Mouse (Mus musculus) layer of hippocampus, adult 11-12 months (tissue): Measurements from ENCODE around the gene Pde10a.

Source experiments
- DNase-seq: peaks from one replicate; pipeline ENCODE4 v3.0.0; 2022; ENCODE audit warnings: low spot score

Pde10a gene

DNA sequence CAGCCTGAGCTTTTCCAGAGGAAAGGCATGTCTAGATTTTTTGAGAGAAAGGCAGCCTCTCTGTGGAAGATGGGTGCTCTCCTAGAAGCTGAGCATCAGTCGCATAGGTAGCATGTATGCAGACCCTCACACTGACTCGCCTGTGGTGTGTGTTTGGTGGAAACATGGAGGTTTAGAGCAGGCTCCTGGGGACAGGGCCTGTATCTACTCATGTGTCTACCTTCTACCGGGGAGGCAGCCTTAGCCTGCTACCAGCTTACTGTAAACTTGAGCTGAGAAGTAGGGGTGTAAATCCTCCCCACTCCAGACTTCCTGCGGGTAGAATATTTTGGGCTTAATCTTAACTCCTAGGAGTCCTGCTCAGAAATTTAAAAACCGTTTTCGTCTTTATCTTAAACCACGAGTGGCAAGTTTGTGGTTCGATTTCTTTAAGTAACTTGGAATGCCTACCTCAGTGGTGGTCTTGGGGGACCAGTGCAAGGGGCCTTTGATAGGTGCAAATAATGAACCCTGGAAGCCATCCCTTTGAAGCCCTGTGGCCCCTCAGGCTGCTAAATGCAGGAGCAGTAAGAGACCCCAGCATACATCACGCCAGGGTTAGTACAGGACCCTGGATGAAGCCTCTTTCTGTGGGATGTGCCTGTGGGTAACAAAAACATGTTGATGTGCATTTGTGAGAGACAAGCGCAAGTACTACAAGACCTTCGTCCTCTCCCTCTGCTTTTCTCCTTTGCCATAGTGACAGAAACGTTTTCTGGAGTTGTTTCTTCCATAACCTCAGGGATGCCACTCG, 367.2 kb downstream of the Pde10a start:
- DNase-seq, result no peak

DNA sequence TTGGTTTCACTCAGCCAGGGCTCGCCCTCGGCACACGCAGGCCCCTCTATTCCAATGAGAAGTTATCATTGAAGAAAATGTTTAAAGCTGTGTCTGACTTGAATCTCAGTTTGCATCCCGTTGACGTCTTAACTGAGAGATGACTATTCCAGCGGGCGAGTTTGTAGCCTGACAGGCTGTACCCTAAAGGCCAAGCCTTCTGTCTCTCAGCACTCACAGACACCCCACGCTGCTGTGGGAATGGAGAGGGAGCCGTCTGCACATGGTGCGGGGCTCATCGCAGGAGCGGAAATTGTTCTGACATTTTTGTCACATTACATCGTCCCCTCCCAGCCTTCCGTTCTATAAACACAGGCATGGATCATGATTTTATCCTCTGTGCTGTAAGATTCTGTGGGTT, 370.8 kb downstream of the Pde10a start:
- no peak for DNase-seq

DNA sequence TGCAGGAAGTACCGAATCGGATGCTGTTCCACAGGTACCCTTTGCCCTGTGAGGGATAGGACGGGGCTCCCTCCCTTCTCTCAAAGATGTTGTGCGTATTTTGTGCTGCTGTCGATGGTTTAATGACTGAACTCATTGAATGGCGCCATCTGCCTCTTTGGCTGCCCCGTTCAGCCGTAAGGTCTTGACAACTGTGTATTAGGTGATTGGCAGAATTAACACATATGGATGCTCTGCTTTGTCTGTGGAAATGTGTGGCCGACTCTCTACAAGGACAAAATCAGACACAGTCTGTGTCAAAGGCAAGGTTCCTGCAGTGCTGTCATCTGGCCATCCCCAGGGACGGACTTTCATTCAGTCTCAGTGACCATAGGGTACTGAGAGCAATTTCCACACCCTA, 372.6 kb downstream of the Pde10a start:
- DNase-seq, result no peak

DNA sequence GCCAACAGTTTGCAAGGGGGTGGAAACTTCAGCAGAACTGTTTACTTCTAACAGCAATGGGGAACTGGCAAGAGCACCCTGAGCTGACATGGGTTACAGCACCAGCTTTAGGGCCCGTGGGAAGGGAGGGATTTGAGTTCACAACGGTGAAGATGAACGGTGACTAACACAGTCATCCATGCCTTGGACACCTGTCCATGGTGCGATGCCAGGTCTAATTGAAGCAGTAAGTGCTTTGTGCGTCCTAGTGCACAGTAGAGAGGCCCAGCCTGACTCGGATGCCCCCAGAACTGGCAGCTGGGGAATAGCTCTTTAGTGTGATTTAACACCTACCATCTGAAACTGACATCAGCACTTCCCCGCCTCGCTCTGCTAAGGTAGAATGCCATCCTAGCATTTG, 373.0 kb downstream of the Pde10a start:
- no peak for DNase-seq

DNA sequence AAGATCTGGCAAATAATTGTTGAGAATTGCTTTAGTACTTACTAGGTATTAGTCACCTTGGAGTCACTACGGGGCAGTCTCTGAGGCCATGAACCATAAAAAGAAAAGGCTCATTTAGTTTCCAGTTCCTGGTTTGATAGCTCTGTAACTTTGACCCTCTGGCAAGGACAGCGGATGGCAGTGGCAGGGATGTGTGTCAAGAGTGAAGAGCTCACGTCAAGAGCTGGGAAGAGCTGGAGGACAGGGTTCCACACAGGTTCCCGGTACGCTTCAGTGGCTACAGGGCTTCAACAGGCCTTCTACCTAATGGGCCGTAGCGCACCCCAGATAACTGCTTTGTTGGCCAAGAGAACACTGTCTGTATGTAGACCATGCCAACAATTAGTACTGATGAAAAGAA, 374.0 kb downstream of the Pde10a start:
- no peak for DNase-seq

DNA sequence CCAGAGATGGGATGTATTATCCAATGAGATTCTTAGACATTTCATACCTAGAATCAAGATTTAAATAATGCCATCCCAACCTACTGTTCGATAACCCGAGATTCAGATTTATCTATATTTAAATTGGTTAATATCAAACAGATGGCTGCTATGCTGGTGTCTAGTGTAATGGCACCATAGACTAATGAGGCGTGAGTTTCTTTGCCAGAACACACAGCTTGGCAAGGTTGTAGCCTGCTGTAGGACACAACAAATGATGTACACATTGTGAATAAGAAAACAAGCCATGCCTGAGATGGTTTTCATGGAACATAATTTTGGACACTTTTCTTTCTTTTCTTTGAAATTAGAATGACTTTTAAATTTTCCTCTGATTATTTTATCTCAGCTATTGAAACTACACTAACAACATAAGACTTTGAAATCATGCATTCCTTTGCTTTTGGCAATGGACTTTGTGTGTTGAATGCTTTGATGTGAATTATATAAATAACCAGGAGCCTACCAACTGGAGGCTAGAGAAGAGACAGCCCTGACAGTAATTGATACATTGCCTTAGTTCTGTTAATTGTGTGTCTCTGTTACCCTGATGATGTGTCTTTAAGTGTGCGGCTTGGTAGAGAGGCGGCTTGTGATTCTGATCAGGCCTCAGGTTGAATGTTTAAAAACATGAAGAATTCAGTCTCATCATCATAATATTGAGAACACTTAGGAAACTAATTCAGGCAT, 378.5 kb downstream of the Pde10a start:
- DNase-seq, result no peak

DNA sequence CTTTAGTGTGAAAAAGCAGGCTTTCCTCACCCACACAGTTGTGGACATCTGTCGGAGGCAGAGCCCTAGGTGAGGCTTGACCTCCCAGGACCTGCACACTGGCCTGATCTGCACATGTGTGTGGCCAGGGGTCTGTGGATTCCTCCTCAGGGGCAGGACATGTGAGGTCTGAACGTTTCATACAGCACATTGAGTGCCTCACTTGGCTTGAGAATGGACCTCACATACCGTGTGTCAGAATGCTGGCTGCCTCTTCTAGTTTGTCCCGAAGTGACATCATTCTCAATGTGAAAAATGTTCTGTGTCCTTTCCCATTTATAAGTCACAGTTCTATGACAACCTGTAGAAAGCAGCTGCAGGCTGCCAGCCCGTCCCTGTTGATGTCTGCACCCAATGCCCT, 385.4 kb downstream of the Pde10a start:
- DNase-seq, result no peak

DNA sequence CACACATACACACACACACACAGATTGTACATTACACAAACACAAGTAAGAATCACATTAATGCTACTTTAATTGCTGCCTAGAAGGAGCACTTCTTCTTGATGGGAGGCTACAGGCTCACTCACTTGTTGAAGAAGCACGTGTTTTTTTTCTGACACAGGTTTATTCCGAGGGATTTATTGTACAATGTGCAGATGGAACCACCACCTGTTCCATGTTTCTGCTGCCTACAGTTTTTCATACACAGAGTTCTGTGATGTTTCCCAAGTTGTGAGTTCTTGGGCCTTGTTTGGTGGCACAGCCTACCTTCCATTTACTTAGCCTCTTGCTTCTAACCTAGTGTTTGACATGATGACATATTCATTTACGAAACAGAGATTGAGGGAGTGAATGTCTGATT, 387.8 kb downstream of the Pde10a start:
- no peak for DNase-seq

DNA sequence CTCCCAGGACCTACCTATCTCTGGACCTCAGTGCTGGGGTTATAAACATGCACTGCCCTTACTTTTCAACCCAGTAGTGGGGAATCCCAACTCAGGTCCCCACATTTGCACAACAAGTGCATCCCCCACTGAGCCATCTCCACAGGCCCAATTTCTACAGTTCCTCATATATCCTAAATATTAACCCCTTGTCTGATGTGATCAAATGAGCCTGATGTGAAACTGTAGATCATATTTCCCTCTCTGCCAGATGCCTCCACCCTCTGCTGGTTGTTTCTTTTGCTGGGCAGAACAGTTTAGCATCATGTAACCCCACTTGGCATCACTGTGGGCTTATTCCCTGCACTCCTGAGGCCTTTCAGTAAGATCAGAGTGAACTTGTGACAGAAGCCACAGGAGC, 390.5 kb downstream of the Pde10a start:
- no peak for DNase-seq

DNA sequence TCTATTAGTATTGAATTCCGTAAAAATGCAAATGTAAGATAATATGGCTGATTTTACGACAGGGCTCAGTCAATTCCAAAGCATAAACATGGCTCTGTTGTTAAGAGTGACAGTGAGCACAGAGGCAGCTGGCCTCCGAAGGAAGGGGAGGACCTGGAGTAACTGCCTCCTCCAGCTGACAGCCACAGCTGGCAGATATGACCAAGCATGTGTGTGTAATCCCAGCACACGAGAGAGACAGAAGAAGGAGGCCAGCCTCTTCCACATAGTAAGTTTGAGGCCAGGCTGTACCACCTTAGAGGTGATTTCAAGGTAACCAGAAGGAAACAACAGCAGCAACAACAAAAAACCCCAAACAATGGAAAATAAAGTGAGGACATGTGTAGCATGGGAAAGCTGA, 397.9 kb downstream of the Pde10a start:
- DNase-seq, result no peak

DNA sequence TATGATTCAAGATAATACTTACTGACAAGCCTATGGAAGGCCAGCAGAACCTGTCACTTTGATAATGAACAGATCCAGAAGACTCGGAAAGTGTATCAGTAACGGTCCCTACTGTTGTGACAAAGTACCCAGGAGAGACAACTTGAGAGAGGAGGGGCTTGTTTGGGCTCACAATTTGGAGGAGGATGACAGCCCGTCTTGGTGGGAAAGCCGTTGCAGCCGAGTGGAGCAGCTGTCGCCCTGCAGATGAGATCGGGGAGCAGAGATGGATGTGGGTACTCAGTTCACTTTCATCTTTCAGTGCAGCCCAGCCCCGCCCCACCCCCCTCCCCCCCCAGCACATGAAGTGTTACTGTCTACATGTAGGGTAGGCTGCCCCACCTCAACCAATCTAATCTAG, 398.6 kb downstream of the Pde10a start:
- DNase-seq, result no peak

DNA sequence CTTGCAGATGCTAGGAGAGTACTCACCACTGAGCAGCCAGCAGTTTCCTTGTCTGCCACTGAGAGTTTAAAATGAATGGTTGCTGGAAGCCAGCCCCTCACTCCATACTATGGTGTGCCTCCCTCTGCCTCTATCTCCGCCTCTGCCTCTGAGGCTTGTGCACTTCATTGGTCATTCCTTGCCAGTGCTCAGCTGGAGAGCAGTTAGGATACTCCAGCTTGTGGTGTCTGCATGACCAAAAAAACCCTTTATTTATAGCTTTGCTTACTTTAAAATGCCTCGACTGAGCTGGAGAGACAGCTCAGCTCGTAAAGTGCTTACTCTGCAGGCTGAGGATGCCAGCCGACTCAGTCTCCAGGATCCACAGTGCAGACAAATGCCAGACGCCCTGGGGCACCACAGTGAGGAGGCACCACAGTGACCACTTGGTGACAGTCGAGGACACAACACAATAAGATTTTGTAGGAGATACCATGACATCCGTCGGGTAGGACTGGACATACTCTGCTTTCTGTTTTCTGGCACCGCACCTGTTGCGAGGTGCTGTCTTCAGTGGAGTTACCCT, 400.7 kb downstream of the Pde10a start:
- DNase-seq, result no peak

DNA sequence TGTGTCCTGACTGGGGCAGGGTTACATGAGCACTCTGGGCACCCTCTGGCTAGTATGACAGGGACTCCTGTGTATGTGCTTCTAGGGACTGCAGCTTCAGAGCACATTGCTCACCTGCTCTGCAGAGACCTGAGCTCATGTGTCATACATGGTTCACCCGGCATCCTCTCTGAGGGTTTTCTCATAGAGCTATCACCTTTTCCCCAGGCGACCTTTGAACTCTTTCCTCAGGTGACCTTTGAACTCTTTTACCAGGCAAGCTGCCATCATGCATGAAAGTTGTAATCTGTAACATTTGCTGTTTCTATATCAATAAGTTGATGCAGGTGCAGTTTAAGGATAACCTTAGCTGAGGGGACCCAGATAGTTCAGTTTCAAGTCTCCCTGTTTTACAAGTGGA, 403.4 kb downstream of the Pde10a start:
- no peak for DNase-seq

DNA sequence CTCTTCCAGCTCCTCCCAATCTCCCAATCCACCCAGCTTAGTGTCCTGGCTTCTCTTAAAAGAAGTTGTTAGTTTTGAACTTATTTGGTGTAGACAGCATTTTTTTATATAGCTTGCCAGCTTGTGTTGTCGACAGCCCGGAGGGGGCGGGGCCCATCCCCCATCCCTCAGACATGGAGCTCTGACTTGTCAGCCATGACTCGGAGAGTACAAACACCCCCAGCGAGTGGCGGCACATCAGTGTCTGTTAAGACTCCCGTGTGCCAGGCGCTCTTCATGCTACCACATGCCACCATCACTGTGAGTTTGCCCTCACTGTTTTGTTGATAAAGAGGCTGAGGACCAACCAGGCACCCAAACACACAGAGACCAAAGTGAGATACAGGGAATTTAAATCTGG, 404.5 kb downstream of the Pde10a start:
- no peak for DNase-seq

DNA sequence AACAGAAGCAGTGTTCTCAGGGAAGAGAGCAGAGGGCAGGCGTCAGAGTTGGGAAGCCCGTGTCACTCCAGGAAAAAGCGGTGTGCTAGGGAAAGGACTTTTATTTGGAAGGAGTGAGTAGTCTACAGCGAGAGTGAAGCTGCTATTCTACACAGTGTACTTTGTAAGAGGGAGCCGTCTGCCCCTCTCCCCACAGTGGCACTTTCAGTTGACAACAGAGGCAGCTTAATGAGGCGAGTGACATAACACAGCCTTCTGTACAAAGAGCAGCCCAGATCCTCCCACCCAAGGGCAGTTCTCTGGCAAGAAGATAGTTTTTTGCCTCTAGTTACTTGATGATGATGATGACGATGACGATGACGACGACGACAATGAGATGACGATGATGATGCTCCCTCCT, 410.4 kb downstream of the Pde10a start:
- DNase-seq, result peak; percentile 32

DNA sequence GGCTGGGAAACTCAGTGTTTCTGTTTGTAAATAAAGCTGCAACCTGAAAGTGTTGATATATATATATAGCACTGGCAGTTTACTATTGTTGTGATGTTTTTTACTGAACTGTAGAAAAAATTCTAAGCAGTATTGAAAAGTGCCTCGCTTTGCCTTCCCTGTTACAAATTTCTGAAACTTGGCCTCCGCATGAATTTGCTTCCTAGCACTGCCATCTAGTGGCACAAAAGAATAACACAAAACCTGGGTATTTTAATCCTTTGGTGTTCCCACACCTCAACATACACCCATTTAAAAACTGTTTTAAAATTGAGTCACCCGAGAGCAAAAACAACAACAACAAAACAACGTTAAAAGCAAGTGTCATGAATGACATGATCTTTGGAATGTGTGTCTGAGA, 411.4 kb downstream of the Pde10a start:
- peak; percentile 44 for DNase-seq

DNA sequence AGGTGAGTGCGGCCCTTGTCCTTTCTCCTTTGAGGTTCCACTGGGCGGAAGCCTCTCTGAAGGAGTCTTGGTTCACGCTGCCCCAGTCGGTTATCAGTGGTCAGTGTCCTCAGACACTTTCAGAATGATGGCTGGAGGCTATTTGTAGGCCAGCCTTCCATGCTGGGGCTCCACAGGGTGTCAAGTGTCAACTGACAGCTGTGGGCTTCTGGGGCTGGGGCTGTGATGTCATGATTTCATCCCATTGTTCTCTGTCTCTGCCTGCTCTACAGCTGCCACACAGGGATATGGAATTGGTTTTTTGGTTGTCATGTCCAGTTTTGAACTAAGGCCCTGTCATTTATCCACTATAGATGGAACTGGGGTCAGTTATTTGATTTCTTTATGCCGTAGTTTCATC, 426.4 kb downstream of the Pde10a start:
- no peak for DNase-seq

DNA sequence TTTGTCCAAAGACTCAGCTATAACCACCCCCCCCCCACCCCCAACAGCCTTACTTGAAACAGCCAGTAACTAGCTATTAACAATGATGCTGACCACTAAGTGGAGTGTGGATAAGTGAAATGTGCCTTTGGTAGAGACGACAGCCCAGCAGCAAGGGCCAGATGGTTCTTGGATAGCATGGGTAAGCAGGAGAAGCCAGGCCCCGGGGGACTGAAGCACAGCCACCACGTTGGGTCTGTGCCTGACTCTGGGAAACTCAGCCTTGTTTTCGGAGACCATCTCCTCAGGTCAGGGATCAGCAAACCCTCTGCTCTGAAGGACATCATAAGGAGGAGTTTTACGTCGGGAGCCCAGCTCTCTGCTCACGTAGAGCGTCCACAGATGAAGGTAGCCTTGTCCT, 427.8 kb downstream of the Pde10a start:
- no peak for DNase-seq

DNA sequence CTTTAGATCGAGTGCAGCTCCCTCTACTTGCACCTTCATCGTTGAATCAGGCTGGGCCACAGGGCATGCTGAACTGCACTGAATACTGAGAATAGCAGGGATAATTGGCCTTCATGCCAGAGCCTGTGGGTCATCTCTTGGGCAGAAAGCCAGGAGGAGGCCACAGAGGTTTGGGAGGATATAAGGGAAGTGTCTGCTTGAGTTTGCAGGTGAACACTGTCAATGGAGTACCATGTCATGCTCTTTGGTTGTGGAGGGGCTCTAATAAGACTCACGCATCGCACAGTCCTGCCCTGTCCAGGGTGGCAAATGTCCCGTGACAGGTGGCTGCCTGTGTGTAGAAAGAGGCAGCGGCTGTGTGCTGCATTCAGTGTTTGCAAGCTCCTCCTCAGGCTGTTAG, 433.0 kb downstream of the Pde10a start:
- DNase-seq, result no peak

DNA sequence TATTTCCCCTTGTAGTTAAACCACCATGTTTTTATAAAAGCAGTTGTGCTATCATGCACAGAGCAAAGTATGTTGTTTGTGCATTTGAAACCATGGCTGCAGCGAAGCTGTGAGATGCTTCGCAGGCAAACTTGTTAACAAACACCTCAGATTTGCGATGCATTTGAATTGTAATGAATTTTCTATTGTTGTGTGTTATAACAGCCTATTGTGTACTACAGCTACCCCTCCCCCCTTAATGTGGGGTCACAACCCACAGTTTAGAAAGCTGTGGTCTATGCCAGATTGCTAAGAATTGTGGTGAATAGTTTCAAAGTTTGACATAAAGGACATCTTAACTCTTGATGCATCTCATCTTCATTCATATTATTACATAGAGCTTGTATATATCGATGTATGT, 435.2 kb downstream of the Pde10a start:
- no peak for DNase-seq

DNA sequence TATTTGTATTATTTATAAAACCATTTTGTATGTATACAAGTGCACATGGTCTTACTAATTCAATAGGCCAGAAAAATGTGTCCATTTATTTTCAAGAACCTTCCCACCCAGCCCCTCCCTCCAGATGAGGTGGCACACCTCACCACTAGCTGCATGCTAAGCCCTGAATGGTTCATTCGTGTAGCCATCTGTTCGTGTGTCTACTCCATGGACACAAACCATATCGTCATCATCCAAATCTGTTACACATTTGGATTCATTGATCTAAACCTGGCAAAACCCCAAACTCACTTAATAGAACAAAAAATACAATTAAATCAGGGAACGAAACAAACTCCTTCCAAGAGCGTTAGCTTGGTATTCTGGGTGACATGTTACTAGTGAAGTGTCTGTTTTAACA, 435.9 kb downstream of the Pde10a start:
- no peak for DNase-seq

DNA sequence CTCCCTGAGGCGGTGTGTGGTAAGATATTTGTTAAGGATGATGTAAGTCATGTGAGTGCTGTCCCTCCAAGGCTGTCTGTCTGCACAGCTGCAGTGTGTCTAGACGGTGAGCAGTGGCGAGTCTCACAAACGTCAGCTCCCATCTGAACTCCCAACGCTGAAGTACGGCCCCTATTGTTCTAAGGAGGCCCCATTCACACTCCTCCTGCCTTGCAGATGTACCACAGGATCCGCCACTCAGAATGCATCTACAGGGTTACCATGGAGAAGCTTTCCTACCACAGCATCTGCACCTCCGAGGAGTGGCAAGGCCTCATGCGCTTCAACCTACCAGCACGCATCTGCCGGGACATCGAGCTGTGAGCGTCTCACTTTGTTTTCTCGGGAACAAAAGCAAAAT, 436.5 kb downstream of the Pde10a start:
- no peak for DNase-seq

DNA sequence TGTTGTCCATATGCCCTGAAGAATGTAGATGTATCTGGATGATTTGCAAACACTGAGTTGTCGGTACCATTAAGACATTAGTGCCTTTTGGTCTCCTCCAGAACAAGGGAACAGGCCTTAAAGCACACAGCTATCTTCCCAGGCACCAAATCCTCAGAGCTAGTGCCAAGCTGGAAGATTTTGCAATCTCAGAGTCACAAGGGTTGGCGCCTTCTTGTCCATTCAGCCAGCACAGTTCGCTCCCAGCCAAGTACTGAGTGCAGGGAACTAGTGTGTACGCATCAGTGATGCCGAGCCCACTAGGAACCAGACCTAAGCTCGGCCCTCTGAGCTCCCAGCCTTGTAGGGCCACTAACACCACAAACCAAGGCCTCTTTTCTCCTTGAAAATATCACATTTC, 440.0 kb downstream of the Pde10a start:
- no peak for DNase-seq
